Mouse (Mus musculus) left cerebral cortex, postnatal 4 days (tissue): ENCODE measurements around the gene Snx10. TPM values are rescaled to one million over a fixed set of nuclear protein-coding genes. Genes with fewer than 3 reads are reported as not detected.

Experiments
- DNase-seq: peaks from one replicate; pipeline ENCODE4 v3.0.0-alpha.2; 2022
- intact Hi-C: fragments of 180-260 bp; cut with DNase I; formaldehyde crosslinking; loops from one replicate; pipeline ENCODE4 v1.15.1; 2025
- total RNA-seq, 2 experiments: library from RNA; stranded (reverse); gene quantifications; 2 replicates each; pipeline ENCODE4 v1.2.3; 2021

Snx10 gene
- total RNA-seq, 2 experiments from 2014 or later = 89.6 to 97.9 TPM

DNA sequence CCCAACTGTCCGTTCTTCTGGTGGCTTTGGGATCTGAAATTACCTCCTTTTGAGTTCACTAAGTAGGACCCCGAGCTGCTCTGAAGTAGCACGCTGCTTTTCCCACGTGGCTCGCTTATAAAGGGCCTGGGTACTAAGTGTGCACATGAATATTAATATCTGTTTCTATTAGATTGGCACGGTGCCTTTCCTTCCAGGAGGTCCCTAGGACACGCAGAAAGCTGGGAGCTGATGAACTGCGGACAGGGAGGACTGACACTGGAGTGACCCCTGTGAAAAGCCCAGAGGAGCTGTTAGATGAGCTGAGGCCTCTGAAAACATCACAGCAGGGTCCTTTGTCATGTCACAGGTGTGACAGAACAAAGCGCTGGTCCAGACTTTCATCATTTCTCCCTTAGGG lies 57.7 kb downstream of the Snx10 start:
- no peak for DNase-seq
- intact Hi-C loops = loop anchor here (2.0 to 5.0 kb wide), 2 partner anchors 373 to 641 kb away; partner anchors contain the start of gene Hoxa7

DNA sequence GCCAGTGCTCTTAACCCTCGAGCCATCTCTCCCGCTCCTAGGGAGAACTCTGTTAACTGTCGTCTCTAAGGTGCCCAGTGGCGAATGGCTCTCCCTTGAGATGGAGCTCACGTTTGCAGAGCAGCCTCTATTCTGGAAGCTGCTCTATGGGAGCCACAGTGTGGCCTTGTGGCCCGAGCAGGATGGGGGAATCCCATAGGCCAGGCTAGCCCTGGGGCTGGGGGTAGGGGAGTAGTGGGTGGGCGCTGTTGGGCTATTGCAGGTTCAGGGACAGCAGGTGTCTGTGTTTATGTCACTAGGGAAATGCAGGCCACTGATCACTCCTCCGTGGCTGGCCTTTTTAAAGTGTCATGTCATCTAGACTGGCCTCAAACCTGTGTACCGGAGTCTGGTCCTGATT lies 58.4 kb downstream of the Snx10 start:
- intact Hi-C loops = loop anchor here (5.0 kb wide), 1 partner anchor 640 kb away; the partner anchor contains the start of gene Hoxa7
- no peak for DNase-seq

DNA sequence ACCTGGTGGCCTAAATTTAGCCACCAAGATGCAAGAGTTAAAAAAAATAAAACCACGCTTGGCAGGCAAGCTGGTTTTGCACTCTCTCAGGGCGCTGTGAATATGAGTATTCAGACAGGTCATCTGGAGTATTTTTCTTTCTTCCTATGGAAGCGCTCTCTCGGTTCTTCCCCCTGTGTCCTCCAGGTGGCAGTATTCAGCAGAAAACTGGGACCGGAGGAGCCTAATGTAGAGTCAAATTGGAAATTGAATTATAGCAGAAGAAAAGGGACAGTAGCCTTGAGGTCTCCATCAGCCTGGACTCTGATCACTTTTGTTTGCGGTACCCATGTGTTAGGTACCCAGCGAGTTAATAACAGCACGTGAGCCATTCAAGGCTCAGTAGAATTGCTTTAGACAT lies 62.3 kb downstream of the Snx10 start:
- intact Hi-C loops = loop anchor here (1.0 kb wide), 1 partner anchor 271 kb away; no protein-coding TSS in a partner anchor

DNA sequence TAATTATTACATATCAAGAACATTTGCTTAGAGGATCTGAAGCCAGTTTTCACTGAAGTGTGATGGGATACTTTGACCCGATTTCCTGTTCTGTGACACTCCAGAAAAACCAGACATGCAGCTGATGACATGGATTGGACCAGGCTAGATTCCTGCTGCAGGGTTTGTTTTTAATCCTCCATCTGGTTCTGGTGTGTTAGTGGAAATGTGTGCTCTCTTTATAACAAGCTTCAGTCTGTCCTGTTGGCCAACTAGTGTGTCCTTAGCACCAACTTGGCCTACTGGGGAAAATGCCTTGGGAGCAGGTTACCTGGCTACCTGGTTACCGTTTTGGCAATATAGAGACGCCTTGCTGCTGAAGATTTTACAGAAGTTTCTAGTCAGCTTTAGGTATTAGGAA lies 63.6 kb downstream of the Snx10 start:
- no peak for DNase-seq
- intact Hi-C loops = no loop called here

More for the DNA sequence above, 62.3 kb downstream of the Snx10 start:
- DNase-seq = peak; percentile 72

DNA sequence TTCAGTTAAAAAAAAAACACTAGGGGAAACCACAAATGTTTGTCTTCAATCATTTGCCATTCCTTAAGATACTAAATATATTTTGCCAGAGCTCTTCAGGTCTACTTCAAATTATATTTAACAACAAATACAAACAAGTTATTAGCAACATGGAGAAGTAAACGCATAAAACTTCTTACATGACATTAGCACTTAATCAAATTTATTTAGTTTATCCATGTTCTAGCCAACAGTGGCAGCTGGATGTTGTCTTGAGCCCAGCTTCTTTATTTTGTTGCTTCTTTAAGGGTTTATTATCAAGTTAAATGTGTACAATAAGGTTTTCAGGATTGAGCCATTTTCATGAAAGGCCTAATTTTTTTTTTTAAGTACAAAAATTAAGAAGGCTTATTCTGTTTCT lies 67.6 kb downstream of the Snx10 start:
- intact Hi-C loops = no loop called here
- DNase-seq = no peak

DNA sequence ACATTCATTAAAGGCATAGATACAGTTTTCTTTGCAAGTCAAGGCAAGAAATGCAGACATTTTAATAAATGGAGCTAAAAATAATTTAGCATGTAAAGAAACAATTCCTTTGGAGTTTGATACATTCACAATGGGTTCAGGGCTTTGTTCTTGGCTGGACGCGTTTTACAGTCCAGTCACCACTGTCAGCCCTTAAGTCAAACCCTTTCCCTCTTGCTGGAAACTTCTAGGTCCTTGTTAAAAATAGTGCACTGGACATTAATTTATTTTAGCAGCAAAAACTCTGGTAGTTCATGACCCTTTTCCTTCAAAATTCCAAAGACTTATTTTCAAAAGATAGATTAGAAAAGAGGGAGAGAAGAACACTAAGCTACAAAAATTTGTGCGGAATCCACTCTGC lies 68.1 kb downstream of the Snx10 start:
- no peak for DNase-seq
- intact Hi-C loops = no loop called here

DNA sequence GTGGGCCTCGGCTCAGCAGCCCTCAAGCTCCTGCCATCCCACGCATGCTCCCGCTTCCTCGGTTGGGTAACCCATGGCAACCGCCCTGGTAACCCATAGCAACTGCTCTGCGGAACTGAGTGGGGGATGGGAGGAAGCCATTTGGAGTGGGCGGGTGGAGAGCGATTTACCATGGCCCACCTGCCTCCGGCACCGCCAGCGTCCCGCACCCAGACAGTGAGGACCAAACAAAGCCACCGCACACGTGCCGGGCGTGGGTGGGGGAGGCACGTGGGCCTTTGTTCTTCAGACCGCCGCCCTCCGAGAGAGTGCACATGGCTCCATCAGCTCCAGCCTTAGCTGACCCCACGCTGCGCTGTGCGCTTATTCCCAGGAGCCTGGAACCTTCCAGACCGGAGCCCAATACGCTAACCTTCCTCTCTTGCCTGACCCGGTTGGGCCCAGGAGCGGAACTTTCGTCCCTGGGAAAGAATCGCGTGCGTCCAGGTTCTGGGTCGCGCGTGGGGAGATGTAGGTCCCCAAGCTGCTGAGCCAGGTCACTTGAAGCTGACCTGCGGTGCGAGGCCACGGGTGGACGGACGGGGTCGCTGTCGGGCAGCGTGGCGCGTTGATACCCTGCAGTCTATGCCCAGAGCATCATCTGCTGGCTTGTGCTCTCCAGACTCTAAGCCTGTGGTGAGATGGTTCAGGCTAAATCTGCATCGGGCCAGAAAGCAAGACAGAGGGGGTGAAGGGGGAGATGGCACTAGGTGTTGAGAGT lies 68.8 kb downstream of the Snx10 start:
- DNase-seq = peak; percentile 97
- intact Hi-C loops = no loop called here

DNA sequence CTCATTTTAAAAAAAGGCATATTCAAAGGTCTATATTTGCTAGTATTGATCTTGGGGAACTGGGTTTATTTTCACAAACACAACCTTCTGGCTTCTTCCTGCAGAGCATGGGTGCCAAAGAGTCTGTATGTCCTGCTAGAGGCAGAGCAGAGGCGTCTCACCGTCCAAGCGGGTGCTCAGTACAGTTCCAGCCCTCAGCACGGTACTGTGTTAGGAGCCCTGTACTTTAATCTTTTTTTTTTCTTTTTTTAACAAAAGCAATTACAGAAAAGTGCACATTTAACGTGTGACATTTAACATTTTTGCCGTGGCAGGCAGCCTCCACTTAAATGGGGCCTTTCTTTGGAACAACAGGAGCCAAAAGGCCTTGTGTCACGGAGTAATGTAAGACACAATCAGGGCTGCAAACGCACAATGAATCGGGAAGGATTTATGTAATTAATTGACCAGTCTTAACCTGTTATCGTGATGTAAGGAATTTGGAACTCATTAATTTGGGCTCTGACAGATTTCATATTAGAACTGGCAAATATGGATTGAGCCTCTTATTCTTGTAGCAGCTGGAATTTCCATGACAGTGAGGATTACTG lies 69.8 kb downstream of the Snx10 start:
- intact Hi-C loops = no loop called here

DNA sequence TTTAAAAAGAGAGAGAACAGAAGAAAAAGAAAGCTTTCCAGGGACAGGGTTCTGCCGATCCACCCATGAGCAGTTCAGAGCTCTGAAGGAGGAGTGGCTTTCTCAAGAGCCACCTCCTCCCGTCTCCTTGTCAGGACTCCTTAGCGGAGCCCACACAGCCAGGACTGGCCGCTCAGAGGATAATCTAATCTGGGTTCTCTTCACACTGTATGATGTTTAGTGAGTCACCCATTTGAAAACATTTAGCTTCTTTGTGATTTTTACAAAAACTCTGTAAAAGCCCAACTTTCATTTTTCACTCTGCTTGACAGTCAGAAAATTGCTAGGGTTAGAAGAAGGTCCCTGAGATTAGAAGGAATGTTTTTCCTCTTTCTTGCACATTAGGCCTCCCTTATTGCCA lies 70.8 kb downstream of the Snx10 start:
- intact Hi-C loops = no loop called here
- DNase-seq = no peak

More for the DNA sequence above, 69.8 kb downstream of the Snx10 start:
- no peak for DNase-seq

DNA sequence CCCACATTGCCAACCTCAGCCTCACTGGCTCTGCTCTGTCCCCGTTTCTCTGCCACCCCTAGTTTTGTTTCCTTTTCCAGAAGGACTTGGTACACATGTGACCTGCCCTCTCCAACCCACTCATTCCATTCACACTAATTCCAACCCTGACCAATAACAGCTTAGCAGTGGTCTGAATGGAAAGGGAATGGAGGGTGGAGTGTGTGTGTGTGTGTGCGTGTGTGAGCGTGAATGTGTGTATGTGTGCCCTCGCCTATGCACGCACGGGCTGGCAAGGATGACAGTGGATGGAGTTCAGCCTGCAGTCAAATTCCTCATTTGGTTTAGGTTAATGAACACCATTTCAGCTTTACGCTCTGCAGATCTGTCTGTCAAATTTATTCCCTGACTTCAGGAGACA lies 74.4 kb downstream of the Snx10 start:
- DNase-seq = no peak
- intact Hi-C loops = no loop called here

DNA sequence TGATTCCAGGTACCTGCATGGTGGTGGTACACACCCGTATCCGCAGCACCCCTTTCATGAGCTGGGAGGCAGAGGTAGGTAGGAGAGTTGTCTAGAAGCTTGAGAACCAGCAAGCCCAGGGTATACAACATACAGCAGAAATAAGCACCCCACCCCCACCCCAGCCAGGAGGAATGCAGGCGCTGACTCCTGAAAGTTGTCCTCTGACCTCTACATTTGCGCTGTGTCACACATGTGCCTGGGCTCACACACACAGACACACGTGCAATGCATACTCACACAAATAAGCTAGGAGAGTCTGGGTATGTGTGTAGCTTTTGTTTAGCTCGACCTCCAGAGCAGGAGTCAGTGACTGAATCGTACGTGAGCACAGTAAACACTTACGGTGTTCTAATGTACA lies 76.7 kb downstream of the Snx10 start:
- intact Hi-C loops = no loop called here
- DNase-seq = no peak

DNA sequence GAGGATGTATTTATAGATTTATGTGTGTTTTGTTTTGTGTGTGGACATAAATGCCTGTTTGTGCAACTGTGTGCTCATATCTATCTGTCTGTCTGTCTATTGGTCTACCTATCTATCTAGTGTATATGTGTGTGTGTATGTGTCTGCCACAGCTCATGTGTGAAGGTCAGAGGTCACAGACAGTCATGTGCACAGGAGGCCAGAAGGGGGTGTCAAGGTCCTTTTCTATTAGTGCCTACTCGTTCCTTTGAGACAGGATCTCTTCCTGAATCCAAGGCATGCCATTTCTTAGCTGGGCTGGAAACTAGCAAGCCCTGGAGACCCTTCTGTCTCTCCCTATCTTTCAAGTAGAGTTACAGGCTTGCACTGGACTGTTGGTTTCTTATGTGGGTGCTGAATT lies 78.6 kb downstream of the Snx10 start:
- no peak for DNase-seq
- intact Hi-C loops = no loop called here

DNA sequence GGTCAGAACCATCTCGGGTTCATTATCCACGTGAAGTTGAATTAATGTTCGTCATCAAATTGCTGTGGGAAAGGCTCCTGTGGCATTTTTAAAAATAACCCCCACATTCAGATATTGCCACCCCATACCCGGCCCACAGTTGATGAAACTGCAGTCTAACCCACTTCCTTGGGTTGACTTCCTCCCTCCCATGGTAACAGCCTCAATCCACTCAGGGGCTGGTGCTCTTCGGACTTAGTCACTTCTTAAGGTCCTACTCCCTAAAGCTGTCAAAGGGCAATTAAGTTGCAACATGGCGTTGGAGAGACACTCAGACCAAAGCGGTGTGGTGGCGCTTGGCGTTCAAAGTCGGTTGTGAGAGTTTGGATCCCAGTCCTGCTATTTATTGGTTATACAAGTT lies 80.0 kb downstream of the Snx10 start:
- intact Hi-C loops = no loop called here
- no peak for DNase-seq

DNA sequence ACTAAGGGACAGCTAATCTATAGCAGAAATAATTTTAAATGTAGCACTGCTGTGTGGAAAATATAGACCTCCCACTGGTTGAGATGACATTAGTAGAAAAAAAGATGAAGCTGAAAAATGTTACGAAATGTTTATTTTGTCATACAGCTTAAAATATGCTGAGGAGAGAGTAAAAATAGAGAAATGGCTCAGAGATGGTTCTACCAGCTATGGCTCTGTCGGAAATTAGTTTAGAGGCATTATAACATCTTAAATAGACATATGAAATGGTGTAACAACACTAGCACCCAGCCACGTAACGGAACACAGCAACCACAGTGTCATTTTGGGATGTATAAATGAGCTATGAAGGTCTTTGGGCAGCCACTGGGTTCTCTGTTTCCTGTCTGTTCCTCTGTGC lies 82.5 kb downstream of the Snx10 start:
- DNase-seq = no peak
- intact Hi-C loops = no loop called here

DNA sequence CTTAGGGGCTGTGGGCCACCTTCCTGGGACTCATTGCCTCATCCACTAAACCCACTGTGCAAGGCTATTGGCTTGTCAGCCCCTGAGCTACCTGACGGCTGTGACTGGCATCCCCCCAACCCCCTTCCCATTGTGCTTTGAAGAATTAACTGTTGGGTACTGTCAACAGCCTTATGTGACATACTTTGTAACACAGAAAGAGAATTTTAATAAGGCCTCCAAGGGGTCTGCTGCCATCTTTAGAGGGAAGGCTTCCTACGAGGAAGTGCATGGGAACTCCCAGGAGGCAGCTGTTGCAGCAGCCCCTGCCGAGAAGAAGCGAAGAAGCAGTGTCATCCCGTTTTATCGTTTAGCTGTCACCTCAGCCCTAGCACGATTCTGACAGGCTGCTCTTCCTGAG lies 83.1 kb downstream of the Snx10 start:
- no peak for DNase-seq
- intact Hi-C loops = no loop called here

DNA sequence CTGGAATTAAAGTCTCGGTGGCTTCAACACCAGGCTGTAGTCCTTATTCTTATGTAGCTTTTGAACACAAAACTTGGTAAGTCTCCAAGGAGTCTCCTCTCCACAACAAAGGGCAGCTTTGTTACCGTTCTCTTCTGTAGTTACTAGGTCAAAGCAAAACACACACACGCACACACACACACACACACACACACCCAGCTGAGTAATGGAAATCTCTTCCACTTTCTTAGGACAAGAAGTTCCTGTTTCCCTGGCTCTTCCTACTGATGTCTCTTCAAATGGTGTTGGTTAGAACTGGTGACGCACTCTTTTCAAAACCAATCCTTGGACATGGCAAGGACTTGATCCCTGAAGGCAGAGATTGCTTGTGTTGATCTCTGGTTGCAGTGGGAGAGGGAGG lies 87.9 kb downstream of the Snx10 start:
- intact Hi-C loops = loop anchor here (10.0 kb wide), 1 partner anchor 153 kb away; no protein-coding TSS in a partner anchor
- DNase-seq = no peak

DNA sequence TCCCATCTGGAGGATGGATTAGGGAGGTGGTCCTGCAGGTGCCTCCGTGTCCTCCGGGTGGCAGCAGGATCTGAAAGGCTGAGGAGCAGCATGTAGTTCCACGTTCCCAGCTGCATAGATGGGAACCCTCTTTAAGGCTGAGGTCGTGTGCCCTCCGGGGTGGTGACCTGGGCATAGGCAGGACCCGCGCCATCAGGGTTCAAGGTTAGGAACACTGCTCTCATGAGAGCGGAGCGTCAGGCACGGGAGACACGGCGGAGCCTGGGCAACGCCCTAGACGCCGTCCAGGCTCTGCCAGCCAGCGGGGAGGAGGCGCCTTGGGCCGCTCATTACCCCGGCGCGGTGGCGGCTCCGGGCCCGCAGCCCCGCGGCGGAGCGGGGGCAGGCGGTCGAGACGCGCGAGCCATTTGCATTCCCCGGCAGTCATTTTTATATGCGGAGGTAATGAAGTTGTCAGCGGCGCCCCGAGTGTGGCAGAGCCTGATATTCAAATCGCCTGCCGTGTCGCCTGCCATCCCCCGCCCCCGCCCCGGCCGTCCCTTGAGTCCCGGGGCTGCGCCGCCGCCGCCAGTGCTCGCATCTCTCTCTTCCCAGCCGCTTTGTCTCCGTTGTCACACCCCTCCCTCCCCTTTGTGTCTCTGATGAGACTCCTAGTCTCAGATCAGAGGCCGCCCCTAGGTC lies 88.8 kb downstream of the Snx10 start:
- intact Hi-C loops = loop anchor here (10.0 kb wide), 1 partner anchor 152 kb away; no protein-coding TSS in a partner anchor

DNA sequence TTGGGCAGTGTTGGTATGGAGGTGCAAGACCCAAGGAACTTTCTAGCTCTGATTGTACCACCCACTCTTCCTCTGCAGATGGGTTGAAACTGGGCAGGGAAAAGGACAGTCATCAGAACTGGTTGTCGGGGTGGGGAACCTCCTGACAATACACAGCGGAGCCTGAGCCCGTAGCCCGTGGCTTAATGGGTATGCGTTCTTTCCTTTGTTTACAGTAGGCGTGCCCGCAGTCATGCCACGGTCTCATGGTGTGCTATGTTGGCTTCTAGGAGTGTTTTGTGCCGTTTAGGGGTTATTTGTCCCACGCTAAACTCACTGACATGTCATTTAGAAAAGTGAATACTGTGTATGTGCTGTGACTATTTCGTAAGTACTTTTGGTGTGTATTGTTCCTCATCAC lies 90.0 kb downstream of the Snx10 start:
- intact Hi-C loops = loop anchor here (10.0 kb wide), 1 partner anchor 151 kb away; no protein-coding TSS in a partner anchor

More for the DNA sequence above, 88.8 kb downstream of the Snx10 start:
- DNase-seq = peak; percentile 75

DNA sequence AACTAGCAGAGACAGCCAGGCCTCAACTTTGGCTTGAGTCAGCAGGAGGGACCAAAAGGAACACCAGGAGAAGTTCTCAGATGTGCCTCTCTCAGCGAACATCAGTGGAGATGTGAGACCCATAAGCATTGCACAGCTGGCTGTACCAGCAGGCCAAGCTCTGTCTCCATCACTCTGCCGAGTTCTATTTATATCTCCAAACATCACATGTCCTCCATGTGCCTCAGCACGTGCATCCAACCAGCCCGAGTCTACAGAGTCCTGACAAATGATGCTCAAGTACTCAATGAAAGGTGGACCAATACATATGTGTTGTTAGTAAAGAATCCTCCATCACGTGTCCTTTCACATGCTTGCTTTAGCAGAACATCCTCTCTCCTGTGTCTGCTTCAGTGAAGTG lies 103.1 kb downstream of the Snx10 start:
- intact Hi-C loops = no loop called here

More for the DNA sequence above, 90.0 kb downstream of the Snx10 start:
- no peak for DNase-seq

DNA sequence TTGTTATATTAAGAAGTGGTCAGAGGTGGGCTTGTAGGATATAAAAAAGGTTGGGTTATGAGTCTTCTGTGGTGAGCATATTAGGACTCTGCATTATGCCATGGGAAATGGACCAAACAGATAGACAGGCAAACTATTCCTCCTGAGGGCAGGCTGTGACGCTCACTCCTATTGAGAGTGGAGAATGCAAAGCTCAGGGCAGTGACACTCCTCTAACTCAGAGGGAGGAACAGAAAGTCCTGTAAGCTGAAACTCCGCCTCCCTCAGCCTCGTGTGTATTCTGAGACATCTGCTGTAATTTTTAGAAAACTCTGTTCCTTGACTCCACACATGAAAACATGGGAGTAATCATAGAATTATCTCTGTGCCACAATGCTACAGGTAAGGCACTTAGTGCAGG lies 106.0 kb downstream of the Snx10 start:
- no peak for DNase-seq
- intact Hi-C loops = no loop called here

More for the DNA sequence above, 103.1 kb downstream of the Snx10 start:
- no peak for DNase-seq

DNA sequence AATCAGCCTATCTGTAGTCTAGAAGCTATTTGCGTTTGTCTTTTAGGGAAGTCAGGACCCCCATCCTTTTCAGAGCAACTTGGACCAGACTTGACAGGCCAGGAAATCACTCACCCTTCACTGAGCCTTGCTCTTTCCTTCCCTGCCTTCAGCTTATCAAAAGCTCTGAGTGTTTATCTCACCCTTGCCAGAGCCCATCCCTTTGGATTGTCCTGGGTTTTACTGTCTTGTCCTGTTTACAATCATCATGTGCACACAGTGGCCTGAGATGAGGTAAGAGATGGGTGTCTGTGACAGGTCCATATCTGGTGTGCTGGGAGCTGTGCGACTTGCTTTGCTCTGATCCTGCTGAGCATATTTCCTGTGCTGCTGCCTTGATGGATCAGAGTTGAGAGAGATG lies 106.5 kb downstream of the Snx10 start:
- intact Hi-C loops = no loop called here
- no peak for DNase-seq
